Mouse (Mus musculus): Measurements from ENCODE around the gene Tle2.

Tle2 gene

DNA sequence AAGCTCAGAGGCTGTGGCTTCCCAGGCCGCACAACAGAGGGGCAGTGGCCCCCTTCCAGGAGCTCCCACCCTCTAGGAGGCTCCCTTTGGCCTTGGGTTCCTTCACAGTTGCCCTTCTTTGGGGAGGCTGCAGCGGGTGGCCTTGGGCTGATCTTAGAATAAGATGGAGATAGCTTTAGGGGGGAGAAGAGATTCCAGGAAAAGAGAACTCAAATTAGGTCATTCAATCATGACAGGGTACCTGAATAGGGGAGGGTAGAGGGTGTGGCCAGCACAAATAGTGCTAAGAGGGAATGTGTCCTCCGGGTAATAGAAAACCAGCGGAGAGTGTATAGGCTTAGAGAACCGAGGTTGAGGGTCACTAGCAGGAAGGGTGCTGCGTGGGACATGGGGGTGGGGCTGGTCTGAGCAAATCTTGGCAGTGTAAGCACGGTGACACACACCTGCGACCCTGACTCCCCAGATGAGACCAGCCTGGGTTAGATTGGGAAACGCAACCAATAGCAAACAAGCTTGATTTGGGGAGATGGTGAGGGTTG, 2.2 kb upstream of the Tle2 start:
- DNase-seq (ENCODE audit: extremely low read depth, low read depth, low spot score) = no peak

DNA sequence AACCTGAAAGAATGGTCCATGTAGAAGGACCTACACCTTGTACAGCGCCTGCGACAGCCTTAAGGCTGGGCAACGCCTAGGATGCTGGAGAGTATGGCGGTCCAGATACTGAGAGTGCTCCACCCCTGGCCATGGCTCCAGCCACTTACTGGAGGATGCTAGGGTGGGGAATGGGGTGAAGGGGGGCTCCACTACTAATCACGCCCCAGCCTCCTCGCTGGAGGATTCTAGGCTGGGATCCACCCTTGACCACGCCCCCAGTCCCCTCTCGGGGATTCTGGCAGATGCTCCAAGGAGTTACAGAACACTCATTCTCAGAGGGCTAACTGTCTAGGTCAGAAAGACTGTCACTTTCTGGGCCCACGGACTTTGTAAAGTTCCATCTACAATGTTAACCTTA, 1.4 kb upstream of the Tle2 start:
- no peak for DNase-seq (ENCODE audit: extremely low read depth, low read depth, low spot score)

DNA sequence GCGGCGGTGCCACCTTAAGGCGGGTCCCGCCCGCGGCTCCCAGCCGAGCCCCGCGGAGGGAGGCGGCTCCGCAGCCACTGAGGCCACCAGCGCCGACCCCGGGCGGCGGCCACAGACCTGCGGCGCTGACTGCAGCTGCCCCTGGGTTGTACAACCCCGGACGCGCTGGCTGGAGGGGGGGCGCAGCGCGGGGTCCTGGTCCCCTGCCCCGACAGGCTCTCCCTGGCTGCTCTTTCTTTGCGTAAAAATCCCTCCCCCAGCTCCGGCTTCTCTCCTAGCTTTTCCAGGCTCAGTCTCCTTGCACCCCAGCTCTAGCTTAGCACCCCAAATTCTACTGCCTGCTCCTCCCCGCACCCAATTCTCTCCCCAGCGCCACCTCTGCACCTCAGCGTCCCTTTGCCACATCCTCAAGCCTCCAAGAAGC, 859 bp downstream of the Tle2 start:
- DNase-seq (ENCODE audit: extremely low read depth, low read depth, low spot score) = no peak

DNA sequence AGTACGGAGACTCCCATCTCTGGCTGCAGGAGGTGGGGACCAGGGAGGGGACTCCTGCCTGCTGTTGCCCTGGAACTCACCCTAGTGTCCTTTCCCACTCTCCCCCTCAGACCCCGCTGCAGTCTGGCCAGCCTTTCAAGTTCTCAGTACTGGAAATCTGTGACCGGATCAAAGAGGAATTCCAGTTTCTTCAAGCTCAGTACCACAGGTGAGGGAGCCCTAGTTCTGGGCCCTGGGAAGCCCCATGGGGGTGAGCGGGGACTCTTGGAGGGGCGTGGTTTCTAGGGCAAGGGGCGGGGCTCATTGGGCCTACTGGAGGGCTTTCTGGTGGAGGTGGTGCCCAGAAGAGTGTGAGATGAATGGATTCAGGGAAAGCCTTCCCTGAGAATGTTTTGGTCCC, 1.3 kb downstream of the Tle2 start:
- DNase-seq (ENCODE audit: extremely low read depth, low read depth, low spot score) = no peak

DNA sequence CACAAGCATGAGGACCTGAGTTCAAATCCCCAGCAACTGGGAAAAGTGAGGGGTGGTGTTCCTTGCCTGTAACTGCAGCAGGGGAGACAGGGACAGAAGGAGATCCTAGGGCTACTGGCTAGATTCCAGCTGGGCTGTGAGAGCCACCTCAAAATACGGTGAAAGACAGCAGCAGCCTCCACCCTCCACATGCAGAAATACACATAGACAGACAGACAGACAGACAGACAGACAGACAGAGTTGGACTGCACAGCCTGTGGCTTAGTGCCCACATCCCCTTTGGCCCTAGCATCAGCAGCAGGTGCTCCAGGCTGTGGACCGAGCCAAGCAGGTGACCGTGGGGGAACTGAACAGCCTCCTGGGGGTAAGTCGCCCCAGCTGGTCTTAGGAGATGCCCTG, 5.6 kb downstream of the Tle2 start:
- DNase-seq (ENCODE audit: extremely low read depth, low read depth, low spot score) = no peak

DNA sequence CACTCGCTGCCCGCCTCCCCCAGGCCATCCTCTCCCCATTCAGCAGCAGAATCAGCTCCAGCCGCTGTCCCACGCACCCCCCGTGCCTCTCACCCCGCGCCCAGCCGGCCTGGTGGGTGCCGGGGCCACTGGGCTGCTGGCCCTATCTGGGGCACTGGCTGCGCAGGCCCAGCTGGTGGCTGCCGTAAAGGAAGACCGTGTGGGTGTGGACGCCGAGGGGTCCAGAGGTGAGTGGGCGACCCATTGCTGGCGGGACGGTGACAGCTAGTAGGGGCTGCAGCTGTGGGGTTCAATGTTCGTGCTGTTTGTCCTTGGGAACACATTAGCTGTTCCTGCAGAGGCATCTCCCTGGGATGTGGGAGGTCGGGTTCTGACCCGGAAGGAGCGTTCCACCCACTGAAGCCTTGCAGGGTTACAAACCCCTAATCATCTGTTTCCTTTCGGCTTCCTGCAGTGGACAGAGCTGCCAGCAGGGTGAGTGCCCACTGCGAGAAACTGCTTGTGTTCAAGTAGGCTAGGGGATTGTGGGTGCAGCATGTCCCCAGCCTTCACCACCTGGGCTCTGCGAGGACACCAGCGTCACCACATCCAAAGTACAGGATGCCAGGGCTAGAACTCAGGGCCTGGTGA, 6.2 kb downstream of the Tle2 start:
- DNase-seq (ENCODE audit: extremely low read depth, low read depth, low spot score) = no peak

DNA sequence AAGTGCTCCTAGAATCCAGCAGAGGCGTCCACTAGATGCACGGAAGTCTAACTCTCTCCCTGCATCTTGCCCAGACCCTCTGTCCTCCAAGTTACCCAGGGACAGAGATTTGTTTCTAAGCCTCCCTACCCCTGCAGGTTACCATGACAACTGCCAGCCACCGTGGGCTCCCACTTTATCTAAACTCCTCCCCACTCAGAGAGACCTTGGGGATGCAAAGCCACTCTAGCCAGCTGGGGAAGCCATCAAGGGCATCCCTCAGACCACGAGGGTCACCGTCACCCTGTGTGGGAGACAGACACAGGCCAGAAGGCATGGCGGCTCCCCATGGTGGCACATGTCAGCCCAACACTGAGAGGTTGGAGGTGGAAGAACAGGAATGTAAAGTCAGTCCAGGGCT, 9.0 kb downstream of the Tle2 start:
- no peak for DNase-seq (ENCODE audit: extremely low read depth, low read depth, low spot score)

DNA sequence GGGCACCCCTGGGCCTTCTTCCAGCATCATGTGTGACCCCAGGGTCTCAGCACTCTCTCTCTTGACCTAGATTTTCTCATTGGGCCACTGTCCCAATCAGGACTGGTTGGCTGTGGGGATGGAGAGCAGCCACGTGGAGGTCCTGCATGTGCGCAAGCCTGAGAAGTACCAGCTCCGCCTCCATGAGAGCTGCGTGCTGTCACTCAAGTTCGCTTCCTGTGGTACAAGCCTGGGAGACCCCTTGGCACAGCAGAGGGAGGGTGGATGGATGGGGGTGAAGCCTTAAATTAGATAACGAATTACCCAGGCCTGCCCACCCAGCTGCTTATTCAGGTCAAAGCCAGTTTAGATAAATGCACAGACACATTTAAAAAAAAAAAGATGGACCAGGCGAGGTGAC, 14.4 kb downstream of the Tle2 start:
- no peak for DNase-seq (ENCODE audit: extremely low read depth, low read depth, low spot score)

DNA sequence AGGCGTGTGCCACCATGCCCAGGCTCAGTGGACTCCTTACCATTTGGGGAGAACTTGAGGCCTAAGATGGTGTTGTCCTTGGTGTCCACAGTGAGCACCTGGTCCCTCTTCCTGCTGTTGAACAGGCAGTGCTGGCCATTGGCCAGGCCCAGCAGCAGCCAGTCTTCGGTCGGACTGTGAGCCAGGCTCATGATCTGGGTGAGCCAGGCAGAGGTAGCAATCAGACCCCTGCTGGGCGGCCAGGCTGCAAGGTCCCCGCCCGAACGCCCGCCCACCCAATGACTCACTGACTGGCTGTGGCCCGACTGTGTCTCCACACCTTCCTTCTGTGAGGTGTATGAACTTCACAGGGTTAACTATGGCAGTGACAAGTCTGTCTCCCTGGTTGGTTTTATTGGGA, 17.5 kb downstream of the Tle2 start:
- DNase-seq (ENCODE audit: extremely low read depth, low read depth, low spot score) = no peak

DNA sequence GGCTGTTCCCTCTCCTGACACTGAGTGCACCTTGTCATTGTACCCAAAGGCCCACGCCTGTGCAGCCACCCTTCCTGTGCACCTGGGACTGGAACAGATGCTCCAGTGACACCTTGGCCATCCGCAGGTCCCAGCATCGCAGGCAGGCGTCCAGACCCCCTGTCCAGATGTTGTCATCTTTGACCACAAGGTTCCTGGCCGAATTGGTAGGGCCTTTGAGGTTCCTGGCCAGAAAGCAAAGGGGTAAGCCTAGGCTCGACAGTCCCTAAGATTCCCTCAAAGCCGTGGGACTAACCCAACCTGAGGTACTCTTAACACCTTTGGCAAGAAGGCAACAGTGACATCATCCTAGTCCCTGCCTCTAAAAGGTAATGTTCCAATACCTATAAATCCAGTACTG, 18.3 kb downstream of the Tle2 start:
- DNase-seq (ENCODE audit: extremely low read depth, low read depth, low spot score) = no peak

DNA sequence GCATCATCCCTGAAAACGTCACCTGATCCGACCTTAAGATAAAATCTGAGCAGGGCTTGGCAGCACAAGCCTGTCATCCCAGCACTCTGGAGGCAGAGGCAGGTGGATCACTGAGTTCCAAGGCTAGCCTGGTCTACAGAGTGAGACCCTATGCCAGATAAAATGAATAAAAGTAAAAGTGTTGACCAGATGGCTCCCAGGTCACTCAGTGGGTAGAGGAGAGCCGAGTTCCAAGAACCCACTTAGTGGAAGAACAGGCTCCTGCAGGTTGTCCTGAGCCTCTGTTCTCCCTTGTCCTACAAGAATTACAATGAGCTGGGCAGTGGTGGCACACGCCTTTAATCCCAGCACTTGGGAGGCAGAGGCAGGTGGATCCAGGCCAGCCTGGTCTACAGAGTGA, 18.9 kb downstream of the Tle2 start:
- DNase-seq (ENCODE audit: extremely low read depth, low read depth, low spot score) = no peak

DNA sequence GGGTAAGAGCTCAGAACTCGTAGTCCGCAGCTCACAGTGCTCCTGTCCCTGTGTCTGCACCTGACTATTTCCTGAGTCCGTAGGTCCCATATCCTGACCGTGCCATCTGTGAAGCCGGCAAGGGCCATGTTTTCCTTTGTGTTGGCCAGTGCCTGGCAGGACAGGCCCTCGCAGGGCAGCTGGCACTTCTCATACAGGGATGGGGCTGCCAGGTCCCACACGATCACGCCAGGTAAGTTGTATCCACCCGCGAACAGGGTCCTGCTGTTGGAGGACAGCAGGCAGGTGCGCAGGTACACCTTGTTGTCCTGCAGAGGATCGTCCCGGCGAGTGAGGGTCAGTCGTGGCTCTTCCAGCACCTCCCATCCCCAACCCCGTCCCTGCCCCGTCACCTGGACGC, 19.6 kb downstream of the Tle2 start:
- DNase-seq (ENCODE audit: extremely low read depth, low read depth, low spot score) = no peak

DNA sequence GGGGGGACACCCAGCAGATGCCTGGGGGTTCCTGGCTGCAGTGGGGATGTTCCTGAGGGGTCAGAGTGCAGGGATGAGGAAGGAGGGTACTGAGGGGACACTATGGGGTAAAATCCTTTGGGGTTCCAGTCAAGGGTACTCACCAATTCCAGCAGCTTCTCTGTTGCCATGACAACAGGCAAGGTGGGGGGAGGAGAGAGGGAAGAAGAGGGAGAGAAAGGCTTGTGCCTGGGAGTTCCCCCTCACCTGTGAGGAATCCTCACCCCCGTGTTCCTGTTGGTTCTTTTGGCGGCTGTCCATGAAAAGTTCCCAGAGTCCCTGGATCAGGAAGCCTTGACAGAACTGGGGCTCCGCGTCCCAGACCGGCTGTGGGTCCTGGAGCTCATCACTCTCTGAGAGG, 21.2 kb downstream of the Tle2 start:
- DNase-seq (ENCODE audit: extremely low read depth, low read depth, low spot score) = no peak

DNA sequence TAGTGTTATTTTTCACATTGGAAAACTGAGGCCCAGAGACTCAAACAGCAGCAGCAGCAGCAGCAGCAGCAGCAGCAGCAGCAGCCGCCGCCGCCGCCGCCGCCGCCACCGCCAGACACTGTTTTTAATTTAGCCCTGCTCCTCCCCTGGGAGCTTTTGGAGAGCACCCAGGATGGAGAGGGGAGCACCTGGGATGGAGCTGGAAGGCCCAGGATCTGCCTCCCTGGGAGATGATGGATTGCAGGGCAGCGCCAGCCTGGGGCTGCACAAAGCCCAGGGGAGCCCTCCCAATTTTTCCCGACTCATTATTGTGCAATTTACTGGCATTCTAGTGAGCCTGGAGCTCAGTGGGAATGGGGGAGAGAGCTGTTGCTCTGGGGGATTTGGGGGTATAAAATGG, 22.2 kb downstream of the Tle2 start:
- DNase-seq (ENCODE audit: extremely low read depth, low read depth, low spot score) = no peak

DNA sequence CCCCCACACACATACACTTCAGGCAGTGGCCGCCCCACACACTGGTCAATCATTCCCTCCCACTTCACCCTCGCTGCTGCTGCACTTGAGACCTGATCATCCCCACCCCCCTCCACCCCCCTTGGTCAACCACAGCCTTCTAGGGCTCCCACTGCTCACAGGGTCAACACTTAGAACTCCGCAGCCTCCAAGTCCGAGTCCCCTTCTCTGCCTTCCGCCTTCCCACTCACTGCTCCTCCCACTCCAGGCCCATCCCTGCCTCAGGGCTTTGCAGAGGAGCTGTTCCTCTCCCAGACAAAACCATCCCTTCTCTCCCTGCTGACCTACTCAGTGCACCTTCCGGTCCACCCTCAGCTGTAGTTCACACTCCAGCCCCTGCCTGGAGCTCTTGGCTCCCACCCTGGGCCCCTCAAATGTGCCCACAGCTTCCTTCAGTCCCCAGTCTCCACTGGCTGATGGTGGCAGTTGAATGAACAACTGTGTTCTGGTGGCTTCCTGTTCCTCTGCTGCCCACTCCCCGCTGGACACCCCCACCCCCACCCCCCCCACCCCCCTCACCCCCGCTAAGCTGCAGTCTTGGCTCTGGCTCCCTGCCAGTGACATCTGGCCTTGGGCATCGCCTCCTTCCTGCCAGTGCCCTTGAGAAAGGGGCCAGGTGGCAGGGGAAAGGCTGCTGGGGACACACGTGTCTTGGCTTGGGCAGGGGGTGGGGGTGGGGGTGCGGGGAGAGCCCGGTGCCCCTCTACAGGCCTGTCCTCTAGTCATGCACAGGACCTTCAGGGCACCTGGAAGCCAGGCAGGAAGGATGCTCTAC, 23.0 kb downstream of the Tle2 start:
- no peak for DNase-seq (ENCODE audit: extremely low read depth, low read depth, low spot score)

DNA sequence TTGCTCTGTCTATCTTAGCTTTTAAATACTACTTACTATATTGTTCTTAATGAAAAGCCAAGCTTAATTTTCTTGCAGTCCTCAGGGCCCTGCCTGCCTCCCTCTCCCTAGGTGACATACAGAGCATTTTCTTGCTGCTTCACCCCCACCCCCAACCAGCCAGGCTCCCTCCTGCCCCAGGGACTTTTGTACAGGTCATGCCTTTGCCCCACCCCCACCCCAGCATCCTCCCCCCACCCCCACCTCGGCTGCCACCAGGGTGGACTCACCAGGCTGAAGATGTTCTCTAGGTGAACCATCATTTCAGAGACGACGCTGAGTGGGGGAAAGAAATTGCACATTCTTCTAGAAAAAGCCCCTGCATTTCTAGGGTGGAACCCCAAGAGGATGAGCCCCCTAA, 24.0 kb downstream of the Tle2 start:
- DNase-seq (ENCODE audit: extremely low read depth, low read depth, low spot score) = no peak

DNA sequence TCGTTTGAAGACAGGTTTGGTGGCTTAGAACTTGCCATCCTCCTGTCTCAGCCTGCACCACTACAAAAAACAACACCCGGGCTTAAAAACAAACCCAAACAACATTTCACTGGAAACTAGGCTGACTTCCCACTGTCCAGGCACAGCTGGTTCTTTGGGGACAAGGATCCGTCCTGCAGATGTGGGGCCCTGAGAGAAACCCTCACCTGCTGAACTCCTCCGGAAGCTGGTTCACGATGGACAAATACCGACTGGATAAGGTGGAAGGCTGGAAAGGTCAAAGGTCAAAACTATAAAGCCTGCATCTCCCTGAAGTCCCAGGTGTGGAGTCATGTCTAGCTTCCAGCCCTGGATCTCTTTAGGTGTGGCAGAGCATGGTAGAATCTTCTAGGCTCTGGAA, 24.5 kb downstream of the Tle2 start:
- no peak for DNase-seq (ENCODE audit: extremely low read depth, low read depth, low spot score)

DNA sequence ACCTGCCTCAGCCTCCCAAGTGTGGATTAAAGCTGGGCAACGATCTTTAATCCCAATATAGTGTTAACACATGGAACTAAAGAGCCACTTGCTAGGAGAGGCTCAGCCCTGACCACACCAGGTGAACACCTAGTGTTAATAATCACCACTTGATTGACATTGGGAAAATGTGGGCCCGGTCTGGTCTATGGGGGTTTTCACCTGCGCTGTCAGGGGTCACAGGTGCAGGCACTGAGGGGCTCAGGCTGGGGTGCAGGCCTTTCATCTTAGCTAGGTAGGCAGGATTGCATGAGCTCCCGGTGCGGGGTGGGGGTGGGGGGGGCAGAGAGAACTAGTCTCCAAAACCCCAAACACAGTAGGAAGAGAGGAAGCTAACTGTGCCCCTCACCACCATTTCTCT, 25.3 kb downstream of the Tle2 start:
- DNase-seq (ENCODE audit: extremely low read depth, low read depth, low spot score) = no peak

DNA sequence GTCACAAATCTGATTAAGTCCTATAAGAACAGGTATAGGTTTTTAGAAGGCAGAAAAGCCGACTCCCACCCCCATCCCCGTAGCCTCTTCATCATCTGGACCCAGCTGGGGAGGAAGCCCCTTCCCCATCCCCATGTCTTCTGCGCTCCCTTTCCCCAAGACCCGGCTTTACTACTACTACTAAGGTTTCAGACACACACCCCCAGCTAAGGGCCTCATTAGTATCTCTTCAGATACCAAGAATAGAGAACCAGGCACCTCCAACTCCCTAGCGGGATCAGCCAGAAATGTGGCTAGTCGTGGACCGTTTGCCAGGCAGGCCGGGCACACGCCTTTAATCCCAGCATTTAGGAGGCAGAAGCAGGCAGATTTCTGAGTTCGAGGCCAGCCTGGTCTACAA, 25.7 kb downstream of the Tle2 start:
- DNase-seq (ENCODE audit: extremely low read depth, low read depth, low spot score) = no peak

DNA sequence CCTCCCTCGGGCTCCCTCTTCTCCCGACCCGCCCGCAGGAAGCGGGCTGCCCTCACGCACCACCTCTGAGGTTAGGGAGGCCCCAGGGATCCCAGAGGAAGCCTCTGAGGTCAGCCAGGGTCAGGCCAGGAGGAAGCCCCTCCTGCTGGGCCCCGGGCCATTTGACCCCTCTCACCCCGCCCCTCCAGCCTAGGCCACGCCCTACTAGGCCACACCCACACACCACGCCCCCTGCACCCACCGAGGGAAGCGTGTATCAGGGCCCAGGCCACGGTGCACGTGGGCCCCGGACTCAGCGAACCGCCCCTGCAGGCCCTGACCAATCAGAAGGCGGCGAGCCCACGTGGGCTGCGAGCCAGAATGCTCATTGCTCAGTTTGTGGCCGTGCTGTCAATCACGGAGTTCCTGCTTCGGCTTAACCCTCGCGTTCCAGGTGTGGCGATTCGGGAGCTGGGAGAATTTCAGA, 26.4 kb downstream of the Tle2 start, which contains the start of gene Tle6:
Gene Tle6, minus strand, starts transcription at position 336 of the 466 bp plus-strand sequence.
- DNase-seq (ENCODE audit: extremely low read depth, low read depth, low spot score) = no peak

DNA sequence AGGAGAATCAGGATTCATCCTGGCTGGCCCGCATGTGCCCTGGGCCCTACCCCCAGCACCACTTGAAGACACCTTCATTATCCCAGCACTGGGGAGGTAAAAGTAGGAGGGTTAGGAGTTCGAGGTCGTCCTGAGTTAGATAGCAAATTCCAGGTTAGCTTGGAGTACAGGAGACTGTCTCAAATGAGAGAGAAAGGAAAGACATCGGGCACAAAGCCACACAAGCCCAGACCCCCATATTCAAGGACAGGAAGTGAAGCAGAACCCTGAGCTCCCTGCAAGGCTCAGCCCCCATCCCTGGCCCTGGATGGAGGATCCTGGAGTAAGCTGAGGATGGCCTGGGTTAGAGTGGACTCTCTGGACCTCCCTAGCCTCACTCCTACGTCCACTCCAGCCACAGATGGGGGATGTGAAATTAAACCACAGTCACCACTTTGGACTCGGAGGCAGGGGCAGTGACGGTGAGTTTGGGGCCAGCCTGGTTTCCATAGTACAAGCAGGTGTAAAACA, 27.1 kb downstream of the Tle2 start:
- no peak for DNase-seq (ENCODE audit: extremely low read depth, low read depth, low spot score)

DNA sequence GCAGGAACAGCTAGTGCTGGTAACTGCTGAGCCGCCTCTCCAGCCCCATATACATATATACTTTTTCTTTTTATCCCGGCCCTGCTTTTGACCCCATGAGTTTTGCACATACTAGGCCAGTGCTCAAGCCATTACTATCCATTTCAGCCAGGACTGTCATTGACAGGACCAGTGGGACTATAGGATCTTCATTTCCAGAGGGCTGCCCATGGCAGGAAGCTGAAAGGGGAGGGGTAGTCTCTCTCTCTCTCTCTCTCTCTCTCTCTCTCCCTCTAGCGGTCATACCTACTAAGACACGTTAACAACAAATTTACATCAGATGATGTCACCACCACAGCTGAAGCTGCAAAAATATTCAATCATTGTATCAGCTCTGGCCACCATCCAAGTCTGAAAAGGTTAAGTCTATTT, 28.4 kb downstream of the Tle2 start:
- DNase-seq (ENCODE audit: extremely low read depth, low read depth, low spot score) = no peak
